Mouse (Mus musculus): ENCODE measurements around the gene Them4. TPM values are rescaled to one million over a fixed set of nuclear protein-coding genes. Genes with fewer than 3 reads are reported as not detected.

Gene Them4
- 32.9 and 34.5 TPM in 2 replicates for polyA plus RNA-seq (2012; rRNA removed)

DNA sequence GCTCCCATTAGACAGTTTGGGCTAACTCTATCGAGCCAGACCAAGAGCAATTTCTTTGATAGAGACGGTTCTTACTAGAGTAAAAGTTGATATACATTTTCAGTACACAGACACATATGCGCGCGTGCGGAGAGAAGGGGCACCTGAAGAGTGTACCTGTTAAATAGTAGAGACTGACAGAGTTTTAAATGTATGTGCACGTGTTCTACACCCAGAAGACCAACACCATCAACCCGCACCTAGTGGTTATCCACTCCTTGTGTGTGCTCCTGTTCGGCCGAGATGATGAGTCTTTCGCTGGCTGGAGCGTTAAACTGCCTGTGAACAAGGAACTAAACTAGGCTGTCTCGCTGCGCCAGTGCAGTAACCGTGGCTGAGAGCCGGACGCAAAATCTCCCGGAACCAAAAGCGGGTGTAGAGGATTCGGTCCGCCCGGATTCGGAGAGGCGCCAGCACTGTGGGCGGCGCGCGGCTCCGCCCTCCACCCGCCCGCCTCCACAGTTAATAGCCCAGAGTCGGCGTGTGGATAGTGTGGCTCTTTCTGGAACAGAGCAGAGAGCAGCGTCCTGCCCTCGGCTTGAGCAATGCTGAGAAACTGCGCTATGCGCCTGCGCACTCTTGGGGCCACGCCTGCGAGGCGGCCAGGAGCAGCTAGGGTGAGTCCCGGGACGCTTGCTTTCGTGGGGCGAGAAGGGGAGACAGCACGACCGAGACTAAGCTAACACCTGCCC is at the start of gene Them4:
Gene Them4 (plus strand): TSS at position 457 of the 731 bp plus-strand sequence.

GRCm38 (mm10) chr3:94263736-94264135 is 46.2 kb upstream of the Them4 start, which contains the start of gene Gm4778:
Gm4778 (plus strand) TSS chr3:94264036.

GRCm38 (mm10) chr3:94341959-94342422 is 32.1 kb downstream of the Them4 start, which contains the start of gene Them5:
Them5 (plus strand) TSS chr3:94342099.

DNA sequence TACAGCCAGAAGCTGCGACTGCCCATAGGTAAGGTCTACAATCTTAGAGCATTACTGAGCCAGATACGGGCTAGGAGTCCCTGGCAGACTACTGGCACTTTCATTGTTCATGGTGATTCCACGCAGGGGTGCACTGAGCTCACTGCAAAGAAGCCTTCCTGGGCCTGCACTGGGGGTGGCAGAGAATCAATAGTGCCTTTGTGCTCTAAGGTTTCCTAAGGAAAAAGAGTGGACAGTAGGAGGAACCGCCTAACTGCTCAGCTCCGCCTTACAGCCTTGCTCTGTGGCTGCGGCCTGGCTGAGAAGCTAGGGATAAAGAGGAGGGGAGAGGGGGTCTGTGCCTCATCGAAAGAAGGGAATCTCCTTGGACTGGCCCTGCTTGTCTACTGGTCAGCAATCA is 52.2 kb downstream of the Them4 start, which contains the start of gene C2cd4d:
Gene C2cd4d (plus strand): TSS at position 301 of the 400 bp plus-strand sequence.

DNA sequence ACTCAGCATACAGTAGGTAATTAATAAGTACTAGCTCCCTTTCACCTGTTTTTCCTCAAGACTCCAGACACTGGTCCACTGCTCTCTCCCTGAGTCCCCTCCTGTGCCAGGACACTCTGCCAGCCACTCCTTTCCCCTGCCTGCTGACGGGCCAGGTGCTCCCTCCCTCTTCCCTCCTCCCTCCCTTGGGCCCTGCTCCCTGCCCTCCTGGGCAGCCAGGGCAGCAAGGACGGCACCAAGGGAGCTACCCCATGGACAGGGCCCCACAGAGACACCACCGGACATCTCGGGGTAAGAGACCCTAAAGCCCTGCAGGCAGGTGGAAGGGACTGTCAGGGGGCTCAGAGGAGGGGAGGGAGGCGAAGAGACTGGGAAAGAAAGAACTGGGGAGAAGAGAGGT is 62.8 kb downstream of the Them4 start, which contains the start of gene Rorc:
Gene Rorc (plus strand): TSS at position 154 of the 400 bp plus-strand sequence.

Other genes with a start within 250 kb of the Them4 start
- not detected in 2 replicates for gene Gm10697, start 237.4 kb upstream of the Them4 start, polyA plus RNA-seq (2012; rRNA removed)
- not detected in 2 replicates for gene Gm10696, start 131.9 kb upstream of the Them4 start, polyA plus RNA-seq (2012; rRNA removed)
- not detected in 2 replicates for gene Gm5286, start 113.4 kb upstream of the Them4 start, polyA plus RNA-seq (2012; rRNA removed)
- not detected in 2 replicates for gene Gm4778, start 46.1 kb upstream of the Them4 start, polyA plus RNA-seq (2012; rRNA removed)
- 0.08 and 0.12 TPM in 2 replicates for gene Them5, start 32.0 kb downstream of the Them4 start, polyA plus RNA-seq (2012; rRNA removed)
- 1.1 and 1.2 TPM in 2 replicates for gene C2cd4d, start 52.3 kb downstream of the Them4 start, polyA plus RNA-seq (2012; rRNA removed)
- 0.34 and 0.45 TPM in 2 replicates for gene Rorc, start 62.7 kb downstream of the Them4 start, polyA plus RNA-seq (2012; rRNA removed)
- 0.62 and 0.68 TPM in 2 replicates for gene Lingo4, start 88.4 kb downstream of the Them4 start, polyA plus RNA-seq (2012; rRNA removed)
- gene Tdrkh, start 103.2 kb downstream of the Them4 start, polyA plus RNA-seq (2012; rRNA removed) = 20.1 and 20.7 TPM in 2 replicates
- 53.2 and 57.8 TPM in 2 replicates for gene Mrpl9, start 133.2 kb downstream of the Them4 start, polyA plus RNA-seq (2012; rRNA removed)
- 0.31 and 0.45 TPM in 2 replicates for gene Oaz3, start 133.8 kb downstream of the Them4 start, polyA plus RNA-seq (2012; rRNA removed)
- 390 and 524 TPM in 2 replicates for gene Celf3, start 168.2 kb downstream of the Them4 start, polyA plus RNA-seq (2012; rRNA removed)
- gene Riiad1, start 170.3 kb downstream of the Them4 start, polyA plus RNA-seq (2012; rRNA removed) = 6.3 and 6.6 TPM in 2 replicates